Comparison of ENCODE assay signal across 23 mouse cellular contexts in the genomic region with DNA sequence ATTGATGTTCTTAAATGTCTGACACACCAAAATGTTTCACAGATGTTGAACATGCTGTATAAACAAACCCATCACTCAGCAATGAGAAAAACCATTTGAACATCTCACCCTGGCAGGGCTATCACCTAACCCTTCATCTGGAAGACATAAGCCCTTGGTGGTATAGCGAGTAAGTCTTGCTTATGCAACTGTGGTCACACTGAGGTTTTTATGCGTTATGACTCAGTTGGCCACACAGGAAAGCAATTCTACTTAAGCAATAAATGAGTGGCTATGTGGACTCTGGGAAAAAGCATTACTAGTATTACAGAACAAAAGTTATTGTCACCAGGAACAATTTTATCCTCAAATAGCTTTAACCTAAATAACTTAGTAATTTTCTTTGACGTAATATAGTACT. TPM values are rescaled to one million over a fixed set of nuclear protein-coding genes. Genes with fewer than 3 reads are reported as not detected.
DNase-seq lines count a peak whose midpoint lies in the region; ATAC-seq and TF ChIP-seq lines count a peak whose summit lies in the region.
"Had no signal": no experiment of that assay in that cellular context is flagged by ENCODE, and none has a peak within 500 bp of the region (broad histone marks: within the 10 kb centered on the region; RNA-seq: fewer than 3 reads in every experiment).

No protein-coding gene starts in this region.

- no peak overlapping the region for H3K4me2 ChIP-seq in embryonic facial prominence, embryonic 14.5 days (ENCODE audit: low read depth, low read length)
- H3K4me2 ChIP-seq: embryonic facial prominence, embryonic 13.5 days; heart, embryonic 11.5 days; heart, embryonic 15.5 days; hindbrain, embryonic 14.5 days had no signal

- WGBS in embryonic facial prominence, embryonic 14.5 days, result 44% methylated on average over 3 of the region's 3 CpGs
- 81% methylated on average over 3 of the region's 3 CpGs for WGBS in embryonic facial prominence, embryonic 10.5 days

- no peaks in the 10 kb centered on the region for H3K9me3 ChIP-seq in embryonic facial prominence, embryonic 14.5 days (ENCODE audit: control insufficient read depth, low read length)
- H3K9me3 ChIP-seq in embryonic facial prominence, embryonic 10.5 days, result no peaks in the 10 kb centered on the region
- H3K9me3 ChIP-seq: embryonic facial prominence, embryonic 13.5 days; forebrain, embryonic 10.5 days; G1E; heart, embryonic 15.5 days; hindbrain, embryonic 10.5 days had no signal

- no peaks in the 10 kb centered on the region for H3K27me3 ChIP-seq in embryonic facial prominence, embryonic 14.5 days (replicated peaks; ENCODE audit: control insufficient read depth, insufficient read depth, low read length)
- no peaks in the 10 kb centered on the region for H3K27me3 ChIP-seq in embryonic facial prominence, embryonic 10.5 days (replicated peaks; ENCODE audit: low read depth, poor library complexity, severe bottlenecking)
- H3K27me3 ChIP-seq: embryonic facial prominence, embryonic 13.5 days; heart, embryonic 15.5 days had no signal

- H3K4me1 ChIP-seq in embryonic facial prominence, embryonic 14.5 days (ENCODE audit: control insufficient read depth, insufficient read depth, low read length), result no peaks in the 10 kb centered on the region
- H3K4me1 ChIP-seq in embryonic facial prominence, embryonic 10.5 days, result no peaks in the 10 kb centered on the region
- H3K4me1 ChIP-seq: embryonic facial prominence, embryonic 13.5 days; forebrain, embryonic 10.5 days; heart, embryonic 15.5 days; hindbrain, embryonic 10.5 days had no signal

- intact Hi-C loops in gastrocnemius, adult 2 months (cut with DNase I), result loop anchor here (5.0 kb wide), 2 partner anchors 293 to 563 kb away; no protein-coding TSS in a partner anchor

- H3K36me3 ChIP-seq in embryonic facial prominence, embryonic 14.5 days (ENCODE audit: control insufficient read depth, insufficient read depth, low read length), result no peaks in the 10 kb centered on the region
- no peaks in the 10 kb centered on the region for H3K36me3 ChIP-seq in embryonic facial prominence, embryonic 10.5 days (replicated peaks)
- H3K36me3 ChIP-seq: embryonic facial prominence, embryonic 13.5 days; forebrain, embryonic 10.5 days; G1E; heart, embryonic 15.5 days; hindbrain, embryonic 10.5 days had no signal

- DNase-seq in embryonic facial prominence, embryonic 14.5 days (ENCODE audit: low spot score), result peak; percentile 4
- no peak for DNase-seq in embryonic facial prominence, embryonic 10.5 days (ENCODE audit: low spot score)
- DNase-seq in NIH3T3 (ENCODE audit: low read depth), result peak; percentile 41
- DNase-seq in right cerebral cortex, postnatal 10 days (ENCODE audit: low spot score in 2 of 2), result no peak
- DNase-seq in gastrocnemius, adult 2 months, result no peak
- DNase-seq in neural tube, embryonic 10.5 days (ENCODE audit: extremely low spot score, low spot score), result no peak
- DNase-seq: adrenal gland, postnatal 10 days; cerebellum, adult 11 months; cerebellum, adult 8-10 months; cerebellum, postnatal 14 days; gastrocnemius, postnatal 10 days; heart, adult 2 months; heart, postnatal 14 days had no signal

- H3K9ac ChIP-seq in embryonic facial prominence, embryonic 14.5 days (ENCODE audit: low read depth, low read length), result no peak overlapping the region
- H3K9ac ChIP-seq: embryonic facial prominence, embryonic 13.5 days; heart, embryonic 15.5 days; hindbrain, embryonic 14.5 days had no signal

- no peak overlapping the region for H3K4me3 ChIP-seq in embryonic facial prominence, embryonic 14.5 days (ENCODE audit: low read depth, low read length)
- no peak overlapping the region for H3K4me3 ChIP-seq in embryonic facial prominence, embryonic 10.5 days
- no peak overlapping the region for H3K4me3 ChIP-seq in gastrocnemius, adult 2 months
- H3K4me3 ChIP-seq: embryonic facial prominence, embryonic 13.5 days; forebrain, embryonic 10.5 days; heart, adult 2 months; heart, embryonic 15.5 days; hindbrain, embryonic 10.5 days had no signal

- no peak for ATAC-seq in embryonic facial prominence, embryonic 14.5 days (ENCODE audit: low read depth)
- peak; percentile 66 to 71; a peak in 3 of 4 replicates for ATAC-seq in hematopoietic stem cell, adult 5-6 weeks (replicated peaks in 1 of 2; ENCODE audit: insufficient read depth in 1 of 2, low FRiP score in 2 of 2, low TSS enrichment in 1 of 2, low read depth in 1 of 2, poor library complexity in 2 of 2, severe bottlenecking in 2 of 2)
- ATAC-seq: CD4-positive, CD25-positive, alpha-beta regulatory T cell, adult 4 months; forebrain, embryonic 14.5 days had no signal

- TF ChIP-seq CTCF in gastrocnemius, adult 2 months (IDR thresholded peaks at IDR 0.05), result no peak

- H3K27ac ChIP-seq in embryonic facial prominence, embryonic 14.5 days (replicated peaks; ENCODE audit: low read depth, low read length), result no peak overlapping the region
- no peak overlapping the region for H3K27ac ChIP-seq in embryonic facial prominence, embryonic 10.5 days (replicated peaks)
- no peak overlapping the region for H3K27ac ChIP-seq in gastrocnemius, adult 2 months
- H3K27ac ChIP-seq: embryonic facial prominence, embryonic 13.5 days; forebrain, embryonic 10.5 days; heart, adult 2 months; heart, embryonic 15.5 days; hindbrain, embryonic 10.5 days; hindbrain, embryonic 14.5 days had no signal

RNA-seq across cellular contexts. Expression of gene Arrdc3, which starts 19.0 kb away (rescaled TPM):
- polyA plus RNA-seq in embryonic facial prominence, embryonic 14.5 days (2014; fragmentation: Nextera tagmentation; extraction: Ambion mirVana), result 44.2 and 74.4 TPM in 2 replicates
- polyA plus RNA-seq in embryonic facial prominence, embryonic 10.5 days (2016; fragmentation: Nextera tagmentation; extraction: Ambion mirVana), result 52.2 and 56.2 TPM in 2 replicates
- total RNA-seq in hematopoietic stem cell, adult 5-6 weeks (2017), result 54.8 and 81.4 TPM in 2 replicates
- 100 to 1,000 TPM in 1 of 2 experiments, 10 to 100 TPM in 1; 21.1 to 141 TPM for total RNA-seq in gastrocnemius, adult 2 months (2021)

Comparison
In these comparisons a context has a peak if more than half of its experiments do, and no peak if none do; other contexts are left out.
1. DNase-seq: peak in embryonic facial prominence, embryonic 14.5 days (single experiment) and NIH3T3 (single experiment); none in embryonic facial prominence, embryonic 10.5 days (single experiment), right cerebral cortex, postnatal 10 days (0 of 2), gastrocnemius, adult 2 months (single experiment) and neural tube, embryonic 10.5 days (single experiment).